Mouse (Mus musculus) 416B (cell line): ENCODE results near the gene Tmem131.

ENCODE experiments used
- DNase-seq: peaks from one replicate; pipeline ENCODE4 v3.0.0; 2011; ENCODE audit warnings: low read depth

The Tmem131 gene

GRCm38 (mm10) chr1:36834090-36834489, 109.4 kb downstream of the Tmem131 start:
- DNase-seq, result no peak

DNA sequence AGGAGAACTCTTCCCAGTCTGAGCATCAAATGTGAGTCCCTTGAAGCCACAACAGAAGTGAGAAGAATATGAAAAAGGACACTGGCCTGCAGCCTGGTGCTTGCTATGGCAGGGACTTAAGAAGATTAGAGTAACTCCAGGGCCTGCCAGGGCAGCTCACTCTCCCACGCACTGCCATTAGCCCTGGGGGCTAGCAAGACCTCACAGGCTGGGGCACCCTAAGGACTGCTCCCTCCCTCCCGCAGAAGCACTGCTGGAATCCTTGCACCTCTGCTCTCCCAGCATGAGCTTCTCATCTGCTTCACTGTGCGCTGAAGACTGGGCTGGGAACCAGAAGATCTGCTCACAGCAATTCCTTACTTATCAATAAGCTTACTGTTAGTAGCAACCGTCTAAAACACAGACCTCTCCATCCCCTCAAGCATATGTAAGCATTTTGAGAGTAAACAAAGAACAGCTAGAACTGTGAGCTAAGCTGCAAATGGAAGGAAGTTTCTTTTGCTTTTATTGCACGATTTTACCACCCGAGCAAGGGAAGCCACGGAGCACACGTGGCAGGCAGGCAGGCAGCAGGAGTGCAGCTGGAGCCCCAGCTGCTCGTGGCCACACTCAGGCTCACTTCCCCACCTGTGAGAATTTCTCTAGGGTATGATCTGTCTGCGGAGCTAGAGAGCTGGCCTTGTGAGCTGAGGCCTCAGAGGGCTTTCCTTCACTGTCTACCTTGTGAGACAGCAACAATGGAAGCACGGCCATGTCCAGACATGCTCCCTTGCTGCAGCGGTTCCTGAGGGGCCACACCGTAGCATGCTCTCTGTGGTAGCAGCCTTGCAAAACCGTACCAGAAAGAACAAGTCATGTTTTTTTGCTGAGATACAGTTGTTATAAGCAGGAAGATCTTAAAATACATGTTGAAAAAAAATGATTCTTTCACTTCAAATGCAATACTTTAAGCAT, 112.3 kb downstream of the Tmem131 start:
- no peak for DNase-seq

DNA sequence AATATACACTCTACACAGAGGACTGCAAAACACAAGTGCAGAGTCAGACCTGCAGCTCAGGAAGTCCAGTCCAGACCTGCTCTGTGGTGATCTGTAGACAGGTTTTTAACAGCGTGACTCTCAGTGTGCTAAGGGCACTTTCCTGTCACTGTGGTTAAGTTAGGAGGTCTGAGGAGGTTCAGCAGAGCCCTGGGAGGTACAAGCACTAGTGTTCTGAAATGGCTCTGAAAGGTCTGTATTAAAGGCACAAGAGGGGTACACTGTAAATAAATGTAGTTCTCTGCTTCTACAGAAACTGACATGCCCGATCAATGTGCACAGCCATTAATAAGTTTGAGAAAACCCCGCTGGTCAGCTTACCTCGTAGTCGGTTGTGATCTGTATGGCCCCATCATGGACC, 119.1 kb downstream of the Tmem131 start:
- DNase-seq, result no peak

DNA sequence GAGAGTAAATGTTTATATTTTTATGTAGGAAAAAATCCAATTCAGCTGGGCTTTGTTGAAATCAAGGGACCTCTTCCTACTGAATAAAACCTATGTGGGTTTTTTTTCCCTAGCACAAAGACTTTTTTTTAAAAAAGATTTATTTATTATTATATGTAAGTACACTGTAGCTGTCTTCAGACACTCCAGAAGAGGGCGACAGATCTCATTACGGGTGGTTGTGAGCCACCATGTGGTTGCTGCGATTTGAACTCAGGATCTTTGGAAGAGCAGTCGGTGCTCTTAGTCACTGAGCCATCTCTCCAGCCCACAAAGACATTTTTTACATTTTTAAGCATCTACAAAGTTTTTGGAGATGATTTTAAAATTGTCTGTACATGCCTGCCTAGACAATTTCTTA, 121.5 kb downstream of the Tmem131 start:
- DNase-seq, result peak; percentile 17

DNA sequence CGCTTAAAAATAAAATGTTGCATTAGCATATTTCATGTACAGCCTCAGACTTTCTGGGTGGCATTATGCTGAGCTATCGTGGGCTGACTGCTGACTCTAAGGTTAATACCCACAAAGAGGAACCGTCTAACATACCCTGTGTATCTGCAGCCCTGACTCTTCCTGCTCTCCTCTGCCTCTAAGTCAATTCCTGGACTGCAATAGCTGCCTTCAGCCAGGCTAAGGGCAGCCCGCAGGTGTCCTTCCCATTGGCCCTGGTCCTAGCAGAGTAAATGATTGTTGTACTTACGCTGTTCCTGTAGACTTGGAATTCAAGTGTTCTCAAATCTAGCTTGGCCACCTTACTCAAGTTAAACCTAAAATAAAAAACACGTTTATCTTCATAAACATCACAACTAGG, 128.3 kb downstream of the Tmem131 start:
- no peak for DNase-seq

- no peak for DNase-seq
Observed at GRCm38 (mm10) chr1:36814271-36814903, 129.1 kb downstream of the Tmem131 start.

DNA sequence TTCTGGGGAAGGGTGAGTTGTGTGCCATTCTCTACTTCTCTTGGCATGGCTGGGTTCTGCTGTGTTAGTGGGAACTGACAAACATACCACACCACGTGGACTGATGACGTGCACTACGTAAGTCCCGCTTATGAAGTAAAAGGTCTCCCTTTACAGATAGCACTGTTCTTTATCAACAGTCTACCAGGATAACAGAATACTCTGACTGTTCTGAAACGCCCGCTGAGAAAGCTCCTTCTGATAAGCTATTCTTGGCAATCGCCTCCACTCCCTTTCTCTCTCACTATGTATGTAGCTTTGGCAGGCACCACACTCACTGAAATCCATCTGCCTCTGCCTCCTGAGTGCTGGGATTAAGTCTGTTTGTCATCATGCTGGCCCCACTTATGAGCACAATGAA, 130.1 kb downstream of the Tmem131 start:
- DNase-seq, result no peak

GRCm38 (mm10) chr1:36811806-36812205, 131.7 kb downstream of the Tmem131 start:
- no peak for DNase-seq

DNA sequence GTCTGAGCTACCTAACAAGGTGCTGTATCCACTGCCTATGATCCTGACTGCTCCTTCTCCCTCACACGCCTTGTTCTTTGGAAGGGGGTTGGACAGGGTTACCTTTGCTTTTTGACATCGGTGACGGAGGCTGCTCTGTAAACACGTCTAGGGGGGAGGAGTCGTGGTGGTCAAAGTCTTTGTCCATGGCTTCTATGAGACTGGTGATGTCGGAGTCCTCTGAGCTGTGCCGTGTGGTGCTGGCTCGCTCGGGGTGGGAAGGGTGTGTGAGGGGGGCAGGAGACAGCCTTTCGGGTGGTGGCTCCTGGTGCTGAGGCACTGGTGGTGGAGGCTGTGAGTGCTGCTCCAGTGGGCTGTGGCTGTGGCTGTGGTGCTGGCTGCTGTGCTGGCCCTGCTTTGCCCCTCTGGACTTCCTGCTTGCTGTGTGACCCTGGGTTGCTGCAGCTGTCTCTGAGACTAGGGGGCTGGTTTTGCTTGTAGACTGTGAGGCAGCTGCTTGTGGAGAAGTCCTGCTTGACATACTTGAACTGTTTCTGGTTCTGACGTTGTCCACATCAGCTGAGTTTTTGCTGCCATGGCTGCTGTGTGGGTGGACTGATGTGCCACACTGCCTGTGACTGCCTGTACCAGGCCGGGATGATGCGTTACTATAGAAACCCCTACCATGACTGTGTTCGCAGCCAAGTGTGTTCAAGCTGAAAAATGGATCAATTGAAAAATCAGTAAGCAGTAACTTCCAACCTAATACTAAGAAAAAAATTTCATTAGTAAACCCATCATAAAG, 135.5 kb downstream of the Tmem131 start:
- DNase-seq, result no peak

GRCm38 (mm10) chr1:36807086-36807485, 136.4 kb downstream of the Tmem131 start:
- peak; percentile 52 for DNase-seq

DNA sequence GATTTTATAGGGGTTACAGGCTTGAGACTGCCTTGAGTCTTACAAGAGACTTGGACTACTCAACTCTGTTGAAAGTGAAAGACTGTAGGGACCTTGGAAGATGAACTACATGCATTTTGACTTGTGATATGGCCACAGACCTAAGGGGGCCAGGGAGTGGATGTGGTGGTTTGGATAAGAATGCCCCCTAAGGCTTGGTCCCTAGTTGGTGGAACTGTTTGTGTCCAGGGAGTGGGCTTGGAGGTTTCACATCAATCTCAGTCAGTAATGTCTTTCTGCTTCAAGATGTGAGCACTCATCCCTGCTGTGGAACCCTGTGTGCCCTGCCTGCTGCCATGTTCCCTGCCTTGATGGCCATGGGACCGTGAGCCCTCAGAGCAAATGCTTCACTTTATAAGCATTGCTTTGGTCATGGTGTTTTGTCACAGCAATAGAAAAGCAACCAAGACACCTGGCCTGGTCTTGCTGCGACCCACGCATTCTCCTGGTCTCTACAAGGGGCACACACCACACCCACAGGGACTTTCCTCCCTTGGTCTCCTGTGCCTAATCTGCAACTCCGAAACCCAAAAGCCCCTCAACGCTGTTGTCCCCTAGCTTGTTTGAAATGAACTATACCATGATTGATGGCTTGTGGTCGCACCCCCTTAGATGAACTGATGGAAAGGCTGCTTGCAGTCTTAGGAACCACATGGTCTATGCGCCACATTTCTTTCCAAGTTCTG, 137.1 kb downstream of the Tmem131 start:
- DNase-seq, result no peak

DNA sequence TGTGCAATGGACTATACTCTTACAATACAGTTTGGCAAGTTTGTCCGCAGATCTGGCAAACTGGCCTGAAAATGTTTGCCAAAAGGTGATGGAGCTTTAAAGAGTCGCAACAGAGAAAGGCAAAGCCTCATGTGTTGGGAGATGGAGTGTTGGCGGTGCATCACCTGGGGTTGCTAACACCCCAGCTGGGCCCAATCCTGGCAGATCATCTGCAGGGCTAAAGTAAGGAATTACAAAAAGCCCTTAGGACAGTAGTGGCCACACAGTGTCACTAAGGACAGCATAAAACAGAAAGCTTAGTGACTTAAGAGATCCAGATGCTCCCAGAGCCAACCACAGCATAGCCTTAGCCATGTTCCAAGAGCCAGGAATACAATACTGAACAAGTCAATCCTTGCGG, 138.6 kb downstream of the Tmem131 start:
- DNase-seq, result no peak

- no peak for DNase-seq
Observed at GRCm38 (mm10) chr1:36804259-36804658, 139.2 kb downstream of the Tmem131 start.

GRCm38 (mm10) chr1:36800379-36801011, 143.0 kb downstream of the Tmem131 start:
- DNase-seq, result no peak

DNA sequence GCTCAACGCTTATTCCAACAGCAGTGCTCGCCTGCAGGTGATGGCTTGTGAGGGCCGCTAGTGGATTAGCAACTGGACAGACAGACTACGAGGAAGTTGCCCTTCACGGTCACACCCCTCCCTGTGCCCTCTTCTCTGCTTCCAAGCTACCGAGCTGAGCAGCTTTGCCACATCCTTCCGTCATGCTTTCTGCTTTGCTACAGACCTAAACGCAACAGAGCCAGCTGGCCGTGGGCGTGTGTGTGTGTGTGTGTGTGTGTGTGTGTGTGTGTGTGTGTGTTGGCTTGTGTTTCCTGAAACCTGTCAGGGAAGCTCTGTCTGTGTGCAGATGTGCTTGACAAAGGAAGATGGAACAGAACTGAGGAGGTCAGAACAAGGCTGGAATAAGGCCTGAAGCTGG, 146.0 kb downstream of the Tmem131 start:
- DNase-seq, result peak; percentile 55

DNA sequence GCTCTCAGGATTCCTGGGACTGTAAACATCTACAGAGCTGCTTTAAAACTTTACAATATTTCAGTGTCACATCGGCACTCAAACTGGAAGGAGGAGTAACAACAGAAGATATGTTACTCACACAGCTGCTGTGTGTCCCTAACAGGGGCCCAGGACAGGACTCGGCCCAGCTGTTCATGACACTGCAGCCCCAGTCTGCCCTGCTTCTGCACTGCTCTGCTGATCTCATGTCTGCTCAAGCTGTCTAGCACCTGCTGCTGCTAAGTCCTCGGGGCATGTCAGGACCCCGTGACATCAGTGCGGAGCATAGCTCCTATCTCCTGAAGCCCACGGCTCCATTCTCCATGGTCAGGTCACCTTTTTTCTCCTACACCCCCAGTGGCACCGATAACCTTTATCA, 146.8 kb downstream of the Tmem131 start:
- no peak for DNase-seq

DNA sequence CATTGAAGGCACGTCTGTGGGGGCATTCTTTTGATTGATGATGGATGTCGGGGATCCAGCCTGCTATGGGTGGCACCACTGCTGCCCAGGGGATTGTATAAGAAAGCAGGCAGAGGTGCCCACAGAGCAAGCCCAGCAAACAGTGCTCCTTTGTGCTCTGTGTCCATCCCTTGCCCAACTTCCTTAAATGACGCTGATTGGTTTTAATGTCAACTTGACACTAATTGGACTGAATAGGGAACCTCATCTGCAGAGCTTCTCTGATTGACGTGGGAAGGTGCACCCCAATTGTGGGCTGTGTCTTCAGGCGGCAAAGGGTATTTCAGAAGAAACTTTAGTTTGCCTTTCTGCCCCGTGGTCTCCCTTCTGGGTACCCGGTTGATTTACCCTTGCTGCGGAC, 154.1 kb downstream of the Tmem131 start:
- no peak for DNase-seq

DNA sequence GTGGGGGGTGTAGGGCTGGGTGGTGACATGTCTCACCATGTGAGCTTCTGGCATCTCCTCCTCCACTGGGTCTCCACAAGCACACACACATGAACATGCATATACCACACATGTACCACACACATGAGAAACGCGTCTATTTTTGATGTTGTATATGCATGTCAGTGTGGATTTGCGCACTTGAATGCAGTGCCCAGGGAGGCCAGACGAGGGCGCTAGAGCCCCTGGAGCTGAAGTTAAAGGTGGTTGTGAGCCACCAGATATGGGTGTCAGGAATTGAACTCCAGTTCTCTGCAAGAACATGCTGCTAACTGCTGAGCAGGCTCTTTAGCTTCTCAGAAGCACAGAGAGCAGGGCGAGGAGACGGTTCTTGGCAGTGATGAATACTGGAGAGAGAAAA, 157.1 kb downstream of the Tmem131 start:
- peak; percentile 24 for DNase-seq

DNA sequence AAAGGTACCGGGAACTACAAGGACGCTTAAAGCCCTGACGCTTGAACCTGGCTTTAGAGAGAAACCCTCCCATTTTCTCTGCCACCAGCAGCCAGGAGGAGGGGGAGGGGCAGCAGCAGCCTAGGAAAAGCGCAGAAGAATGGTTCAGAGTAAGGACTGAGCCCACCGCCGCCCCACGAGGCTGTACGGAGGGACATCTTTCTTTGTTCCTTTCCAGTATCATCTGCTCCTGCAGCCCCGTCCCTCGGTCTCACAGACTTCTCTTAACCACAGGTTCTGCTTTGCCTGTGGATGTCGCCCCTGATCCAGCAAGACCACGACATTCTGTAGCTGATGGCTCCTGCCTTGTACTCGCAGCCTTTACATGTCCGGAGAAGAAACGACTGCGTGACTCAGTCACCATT, 158.2 kb downstream of the Tmem131 start:
- no peak for DNase-seq

GRCm38 (mm10) chr1:36784365-36785134, 158.9 kb downstream of the Tmem131 start:
- peak; percentile 59 for DNase-seq

- no peak for DNase-seq
Observed at GRCm38 (mm10) chr1:36782476-36782875, 161.0 kb downstream of the Tmem131 start.
